Mouse (Mus musculus) kidney, adult 2 months (tissue): Measurements from ENCODE around the gene Ttc41. TPM values are rescaled to one million over a fixed set of nuclear protein-coding genes. Genes with fewer than 3 reads are reported as not detected.

Experiments used
- DNase-seq: peaks from one replicate; pipeline ENCODE4 v3.0.0; 2021
- H3K27ac ChIP-seq: fragments of 200-500 bp; 2 replicates; pipeline ENCODE4 v1.5.1; 2012; ENCODE audit warnings: low read depth, low read length, control low read depth, inconsistent platforms; ENCODE audit not compliant: insufficient read depth
- H3K27me3 ChIP-seq: fragments of 200-500 bp; replicated peaks from 2 replicates; pipeline ENCODE4 v1.6.1; 2012; ENCODE audit warnings: mild to moderate bottlenecking, moderate library complexity, low read length, inconsistent platforms; ENCODE audit not compliant: control insufficient read depth, insufficient read depth
- H3K36me3 ChIP-seq: fragments of 200-500 bp; 2 replicates; pipeline ENCODE4 v1.6.1; 2012; ENCODE audit warnings: mild to moderate bottlenecking, moderate library complexity, low read length, inconsistent platforms; ENCODE audit not compliant: control insufficient read depth, insufficient read depth
- H3K4me1 ChIP-seq: fragments of 200-500 bp; 2 replicates; pipeline ENCODE4 v1.6.1; 2011; ENCODE audit warnings: low read length; ENCODE audit not compliant: control insufficient read depth, insufficient read depth
- H3K4me3 ChIP-seq: fragments of 200-500 bp; 2 replicates; pipeline ENCODE4 v1.5.1; 2011; ENCODE audit warnings: mild to moderate bottlenecking, low read depth, low read length, control low read depth; ENCODE audit not compliant: insufficient read depth
- CTCF ChIP-seq: fragments of 200-500 bp; conservative IDR thresholded peaks from 2 replicates; pipeline ENCODE4 v1.5.1; 2011; ENCODE audit warnings: low read depth, mild to moderate bottlenecking, control low read depth, low read length, moderate library complexity, mixed read lengths; ENCODE audit not compliant: insufficient read depth, insufficient read length
- POLR2A ChIP-seq: fragments of 200-500 bp; IDR thresholded peaks from one replicate; pipeline ENCODE4 v1.6.1; 2011; ENCODE audit warnings: low read depth, low read length, control low read depth
- WGBS: fragments of 180-500 bp; shearing (Covaris S2); methylation state at CpG from one replicate; pipeline ENCODE4 v1.1.7; 2018; 5-methylcytosine and 5-hydroxymethylcytosine counted together
- polyA plus RNA-seq: library from polyadenylated mRNA; depleted of rRNA; stranded (reverse); fragments of >200 nt; gene quantifications from 2 replicates; pipeline ENCODE4 v1.2.3, GENCODE M21; 2012

Ttc41 gene
- polyA plus RNA-seq, 1 experiment = 1.8 TPM

DNA sequence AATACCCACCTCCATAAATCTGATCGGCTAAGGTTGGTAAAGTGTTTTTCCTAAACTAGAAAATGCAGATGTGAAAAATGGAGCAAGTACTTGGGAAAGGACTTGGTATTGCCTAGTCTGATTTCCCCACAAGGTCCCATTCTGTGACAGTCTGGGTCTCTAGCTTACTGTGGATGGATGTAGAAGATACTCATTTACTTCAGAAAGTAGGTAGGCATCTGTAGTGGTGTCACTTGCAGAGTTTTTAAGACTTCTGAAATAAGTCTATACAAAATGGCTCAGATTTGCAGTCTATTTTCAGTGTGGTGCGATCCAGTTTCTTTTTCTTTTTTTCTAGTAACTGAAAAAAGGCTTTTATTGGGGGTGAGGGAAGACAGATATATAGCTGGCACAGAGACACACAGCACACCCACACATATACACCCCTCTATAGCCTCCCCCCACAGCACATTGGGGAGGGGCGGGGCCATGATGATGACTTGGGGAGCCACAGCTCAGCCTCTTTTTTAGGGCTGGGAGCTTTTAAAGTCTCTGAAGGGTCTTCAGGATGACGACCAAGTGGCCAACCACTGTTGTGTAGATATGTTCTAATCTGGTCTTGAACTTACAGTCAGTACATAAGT is 59.8 kb downstream of the Ttc41 start:
- DNase-seq = no peak
- 84% methylated on average over 4 of the region's 4 CpGs for WGBS

DNA sequence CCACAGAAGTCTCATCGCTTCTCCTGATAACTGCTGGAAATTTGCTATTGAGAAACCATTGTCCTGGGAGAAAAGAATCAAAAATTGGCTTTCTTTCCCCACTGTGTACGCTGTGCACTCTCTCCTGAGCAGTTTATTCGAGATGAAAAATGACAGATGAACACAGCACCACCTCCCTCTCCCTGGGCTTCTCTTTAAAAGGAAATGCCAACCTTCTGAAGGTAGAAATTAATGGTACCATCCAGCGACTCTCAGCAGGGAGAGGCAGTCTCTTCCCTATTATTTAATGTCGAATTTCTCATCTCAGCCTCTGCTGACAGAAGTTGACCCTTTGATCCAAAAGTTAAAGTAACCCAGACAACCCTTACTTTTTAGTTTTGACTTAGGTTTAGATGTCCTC is 63.6 kb downstream of the Ttc41 start:
- no peaks in the 10 kb centered on the region for H3K27me3 ChIP-seq
- H3K36me3 ChIP-seq = no peaks in the 10 kb centered on the region
- H3K4me3 ChIP-seq = no peak overlapping the region
- H3K4me1 ChIP-seq = 0 out of 2 replicates have a peak, but pooled peaks cover 6% of the 10 kb centered on the region
- DNase-seq = no peak
- TF ChIP-seq POLR2A (no peak), CTCF (no peak)
- WGBS = 77% methylated on average over 5 of the region's 5 CpGs
- H3K27ac ChIP-seq = no peak overlapping the region

More for the DNA sequence above, 59.8 kb downstream of the Ttc41 start:
- no peaks in the 10 kb centered on the region for H3K36me3 ChIP-seq
- no peak for TF ChIP-seq POLR2A
- no peak for TF ChIP-seq CTCF
- no peak overlapping the region for H3K4me3 ChIP-seq
- H3K27me3 ChIP-seq = no peaks in the 10 kb centered on the region
- no peaks in the 10 kb centered on the region for H3K4me1 ChIP-seq
- H3K27ac ChIP-seq = no peak overlapping the region

DNA sequence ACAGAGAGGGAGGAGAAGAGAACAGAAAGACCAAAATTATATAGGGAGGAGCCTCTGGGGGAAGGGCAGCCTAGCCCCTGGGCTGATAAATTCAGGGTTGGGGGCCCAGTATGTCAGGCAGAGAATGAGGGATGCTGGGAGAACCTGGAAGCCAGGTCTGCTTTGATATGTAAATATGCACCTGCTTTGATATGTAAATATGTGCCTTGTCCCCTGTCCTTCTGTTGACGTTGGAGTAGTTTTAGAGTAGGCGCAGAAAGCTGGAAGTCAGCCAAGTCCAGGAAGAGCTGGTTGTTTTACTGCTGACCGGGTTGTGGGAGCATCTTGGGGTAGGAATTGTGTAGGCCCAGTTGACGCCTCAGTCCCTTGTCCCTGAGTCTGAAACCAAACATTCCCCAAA is 64.2 kb downstream of the Ttc41 start:
- no peak for TF ChIP-seq POLR2A
- TF ChIP-seq CTCF = no peak
- peak; percentile 21 for DNase-seq
- WGBS = 58% methylated on average over 4 of the region's 4 CpGs

DNA sequence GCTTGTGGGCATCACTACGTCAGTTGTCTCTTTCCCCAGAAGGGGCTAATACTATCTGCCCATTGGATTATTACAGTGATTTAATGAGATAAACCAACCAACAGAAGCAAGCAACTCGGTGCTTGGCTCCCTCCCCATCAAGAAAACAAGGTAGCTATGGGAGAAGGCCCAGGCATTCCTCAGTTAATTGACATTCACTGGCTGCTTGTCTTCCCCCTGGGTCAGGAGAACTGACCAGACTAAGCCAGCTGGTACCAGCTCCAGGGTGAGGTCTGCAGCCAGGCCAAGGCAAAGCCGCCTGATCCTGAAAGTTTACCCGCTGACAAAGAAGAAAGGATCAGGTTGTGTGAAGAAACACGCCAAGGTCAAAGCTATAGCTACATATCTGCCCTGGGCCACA is 66.1 kb downstream of the Ttc41 start:
- TF ChIP-seq POLR2A (no peak), CTCF (no peak)
- Histone ChIP-seq H3K4me3 (no peak overlapping the region), H3K27me3 (no peaks in the 10 kb centered on the region), H3K36me3 (no peaks in the 10 kb centered on the region), H3K4me1 (0 out of 2 replicates have a peak, but pooled peaks cover 6% of the 10 kb centered on the region), H3K27ac (peak overlapping the region; percentile 34; the same call in 1 of the 2 replicates)
- WGBS = 77% methylated on average over 5 of the region's 5 CpGs
- peak; percentile 67 for DNase-seq

More for the DNA sequence above, 64.2 kb downstream of the Ttc41 start:
- Histone ChIP-seq H3K4me1 (0 out of 2 replicates have a peak, but pooled peaks cover 6% of the 10 kb centered on the region), H3K27me3 (no peaks in the 10 kb centered on the region), H3K36me3 (no peaks in the 10 kb centered on the region), H3K4me3 (no peak overlapping the region), H3K27ac (no peak overlapping the region)

DNA sequence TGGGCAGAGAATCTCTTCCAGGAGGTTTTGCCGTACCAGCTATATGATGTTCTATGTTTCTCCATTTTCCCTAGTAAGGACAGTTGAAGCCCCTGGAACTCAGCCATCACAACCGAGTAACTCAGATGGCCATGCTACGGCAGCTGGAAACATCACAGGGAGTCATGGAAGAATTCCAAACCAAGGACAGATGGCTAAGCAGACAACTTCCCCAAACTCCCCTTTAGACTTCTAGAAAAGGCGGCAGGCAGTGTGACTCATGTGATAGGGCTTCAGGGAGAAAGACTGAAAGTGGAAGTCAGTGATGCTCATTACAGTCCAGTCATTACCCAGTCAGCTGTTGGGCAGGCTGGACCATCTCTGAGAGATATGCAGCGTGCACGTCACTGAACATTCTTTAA is 66.6 kb downstream of the Ttc41 start:
- no peak overlapping the region for H3K4me3 ChIP-seq
- 0 out of 2 replicates have a peak, but pooled peaks cover 6% of the 10 kb centered on the region for H3K4me1 ChIP-seq
- TF ChIP-seq CTCF (no peak), POLR2A (no peak)
- no peak for DNase-seq
- no peaks in the 10 kb centered on the region for H3K27me3 ChIP-seq
- H3K27ac ChIP-seq = peak overlapping the region; percentile 34; the same call in 1 of the 2 replicates
- 65% methylated on average over 6 of the region's 6 CpGs for WGBS
- H3K36me3 ChIP-seq = no peaks in the 10 kb centered on the region

DNA sequence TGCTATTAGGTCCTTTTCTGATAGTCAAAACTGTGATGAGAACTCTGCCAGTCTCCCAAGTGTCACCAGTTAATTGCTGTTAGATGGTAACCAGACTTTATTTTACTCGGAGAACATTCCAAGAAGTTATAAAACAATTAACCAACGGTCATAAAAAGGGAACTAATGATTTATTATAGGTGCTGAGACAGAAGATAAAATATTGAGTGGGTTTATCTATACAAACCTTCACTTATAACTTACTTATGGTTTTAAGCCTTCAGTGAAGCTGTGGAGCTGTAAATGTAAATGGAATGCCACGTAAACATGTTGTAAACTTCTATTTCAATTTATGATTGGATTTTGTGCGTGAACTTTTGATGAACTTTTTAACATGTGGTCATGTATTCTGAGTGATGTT is 67.7 kb downstream of the Ttc41 start:
- Histone ChIP-seq H3K36me3 (no peaks in the 10 kb centered on the region), H3K4me1 (peaks cover 15% of the 10 kb centered on the region), H3K4me3 (no peak overlapping the region), H3K27ac (no peak overlapping the region), H3K27me3 (no peaks in the 10 kb centered on the region)
- TF ChIP-seq CTCF (no peak), POLR2A (no peak)
- WGBS = 42% methylated on average over 4 of the region's 4 CpGs
- DNase-seq = no peak

DNA sequence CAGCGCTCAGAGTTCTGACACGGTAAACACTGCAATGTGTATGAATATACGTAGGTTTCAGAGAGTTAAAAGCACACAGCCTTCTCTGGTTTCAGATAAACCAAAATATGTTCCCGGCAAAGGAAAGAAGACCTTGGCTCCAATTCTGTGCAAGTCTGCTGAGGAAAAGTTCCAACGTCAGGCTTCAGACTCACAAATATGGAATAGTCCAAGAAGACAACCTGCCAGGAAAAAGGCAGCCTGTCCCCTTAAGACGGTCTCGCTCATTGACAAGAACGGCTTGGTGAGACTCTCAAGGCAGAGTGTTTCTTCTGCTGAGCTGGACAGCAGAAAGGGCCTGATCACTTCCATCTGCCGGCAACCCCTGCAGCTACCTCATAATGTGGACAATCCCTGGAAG is 70.7 kb downstream of the Ttc41 start:
- DNase-seq = no peak
- WGBS = 71% methylated on average over 9 of the region's 9 CpGs
- TF ChIP-seq POLR2A = no peak
- no peak for TF ChIP-seq CTCF
- peaks cover 24% of the 10 kb centered on the region for H3K4me1 ChIP-seq
- H3K4me3 ChIP-seq = no peak overlapping the region
- H3K36me3 ChIP-seq = no peaks in the 10 kb centered on the region
- no peak overlapping the region for H3K27ac ChIP-seq
- no peaks in the 10 kb centered on the region for H3K27me3 ChIP-seq
